10 mouse cellular contexts compared by ENCODE assay signal in genomic region chr12:9450620-9451019, GRCm38 (mm10).
DNase-seq lines count a peak whose midpoint lies in the region; ATAC-seq and TF ChIP-seq lines count a peak whose summit lies in the region.
"Had no signal": no experiment of that assay in that cellular context is flagged by ENCODE, and none has a peak within 500 bp of the region (broad histone marks: within the 10 kb centered on the region; RNA-seq: fewer than 3 reads in every experiment).

No protein-coding gene starts in this region.

- ATAC-seq in intestine, embryonic 15.5 days: peak; percentile 28; the same call in 1 of the 2 replicates
- ATAC-seq in intestine, postnatal 0 days: no peak

- no peaks in the 10 kb centered on the region for H3K27me3 ChIP-seq in intestine, embryonic 15.5 days (replicated peaks)
- no peaks in the 10 kb centered on the region for H3K27me3 ChIP-seq in intestine, postnatal 0 days (replicated peaks; ENCODE audit: control insufficient read depth, insufficient read depth, low read length)
- H3K27me3 ChIP-seq: embryonic facial prominence, embryonic 13.5 days had no signal

- no peak overlapping the region for H3K4me2 ChIP-seq in intestine, embryonic 15.5 days (replicated peaks)
- no peak overlapping the region for H3K4me2 ChIP-seq in intestine, postnatal 0 days (replicated peaks; ENCODE audit: low read depth)
- H3K4me2 ChIP-seq: embryonic facial prominence, embryonic 13.5 days had no signal

- H3K9ac ChIP-seq in intestine, embryonic 15.5 days: no peak overlapping the region
- no peak overlapping the region for H3K9ac ChIP-seq in intestine, postnatal 0 days (ENCODE audit: low read depth, low read length)
- H3K9ac ChIP-seq: embryonic facial prominence, embryonic 13.5 days had no signal

- no peaks in the 10 kb centered on the region for H3K9me3 ChIP-seq in intestine, embryonic 15.5 days
- H3K9me3 ChIP-seq in intestine, postnatal 0 days (ENCODE audit: control insufficient read depth): no peaks in the 10 kb centered on the region

- no peaks in the 10 kb centered on the region for H3K4me1 ChIP-seq in intestine, embryonic 15.5 days (replicated peaks)
- no peaks in the 10 kb centered on the region for H3K4me1 ChIP-seq in intestine, postnatal 0 days (replicated peaks; ENCODE audit: control insufficient read depth, insufficient read depth, low read length)
- H3K4me1 ChIP-seq: embryonic facial prominence, embryonic 13.5 days had no signal

- H3K4me3 ChIP-seq in intestine, embryonic 15.5 days (replicated peaks): no peak overlapping the region
- no peak overlapping the region for H3K4me3 ChIP-seq in intestine, postnatal 0 days (ENCODE audit: low read depth, low read length)
- H3K4me3 ChIP-seq: embryonic facial prominence, embryonic 13.5 days had no signal

- peak; percentile 10 for DNase-seq in gastrocnemius, postnatal 10 days
- DNase-seq in kidney, postnatal 14 days: peak; percentile 37
- DNase-seq in ovary, postnatal 36 days (ENCODE audit: low spot score): peak; percentile 8
- no peak for DNase-seq in layer of hippocampus, adult 9-10 months (ENCODE audit: low spot score)
- no peak for DNase-seq in layer of hippocampus, postnatal 10 days (ENCODE audit: low spot score in 2 of 2)
- DNase-seq in right cerebral cortex, adult 18-20 months: no peak
- DNase-seq: midbrain, embryonic 14.5 days had no signal

- TF ChIP-seq CTCF in intestine, postnatal 0 days (IDR thresholded peaks at IDR 0.05; ENCODE audit: low read depth): no peak

- 22% methylated on average over 3 of the region's 3 CpGs for WGBS in intestine, embryonic 15.5 days
- 25% methylated on average over 3 of the region's 3 CpGs for WGBS in intestine, postnatal 0 days

- H3K27ac ChIP-seq in intestine, embryonic 15.5 days: no peak overlapping the region
- H3K27ac ChIP-seq in intestine, postnatal 0 days (ENCODE audit: low read depth, low read length): no peak overlapping the region
- H3K27ac ChIP-seq: embryonic facial prominence, embryonic 13.5 days had no signal

- no peaks in the 10 kb centered on the region for H3K36me3 ChIP-seq in intestine, embryonic 15.5 days
- no peaks in the 10 kb centered on the region for H3K36me3 ChIP-seq in intestine, postnatal 0 days (ENCODE audit: control insufficient read depth, insufficient read depth)
- H3K36me3 ChIP-seq: embryonic facial prominence, embryonic 13.5 days had no signal

Comparison
In these comparisons a context has a peak if more than half of its experiments do, and no peak if none do; other contexts are left out.
1. DNase-seq: peak in gastrocnemius, postnatal 10 days (single experiment), kidney, postnatal 14 days (single experiment) and ovary, postnatal 36 days (single experiment); none in layer of hippocampus, adult 9-10 months (single experiment), layer of hippocampus, postnatal 10 days (0 of 2) and right cerebral cortex, adult 18-20 months (single experiment).